Mouse (Mus musculus): Measurements from ENCODE around the gene Rps6ka4. TPM values are rescaled to one million over a fixed set of nuclear protein-coding genes. Genes with fewer than 3 reads are reported as not detected.
A peak's percentile ranks its signal among the peaks of the same experiment; 100 is the strongest.

Rps6ka4 gene
- polyA plus RNA-seq (2012; rRNA removed) (3.0 and 3.1 TPM in 2 replicates), polyA plus RNA-seq (2014; fragmentation: Nextera tagmentation; extraction: Ambion mirVana) (4.3 and 5.4 TPM in 2 replicates)

- H3K9me3 ChIP-seq (ENCODE audit: control insufficient read depth, low read length): no peaks in the 10 kb centered on the region
- no peaks in the 10 kb centered on the region for H3K36me3 ChIP-seq (replicated peaks; ENCODE audit: control insufficient read depth, insufficient read depth, low read depth)
- no peaks in the 10 kb centered on the region; the same call in 1 of the 2 replicates for H3K27me3 ChIP-seq (ENCODE audit: control insufficient read depth, insufficient read depth, low read length)
- TF ChIP-seq EP300 (IDR thresholded peaks at IDR 0.05; ENCODE audit: low read depth) (no peak), CTCF (IDR thresholded peaks at IDR 0.05; ENCODE audit: low read depth) (no peak)
- H3K4me2 ChIP-seq (ENCODE audit: low read depth): peak within 1 kb of the TSS; percentile 92
- H3K9ac ChIP-seq (replicated peaks): peak within 1 kb of the TSS; percentile 55
- peaks cover 3 to 4% of the 10 kb centered on the region in 2 experiments; a peak in 2 of 4 replicates for H3K4me1 ChIP-seq (replicated peaks; ENCODE audit: control insufficient read depth in 2 of 2, insufficient read depth in 2 of 2, low read length in 1 of 2)
- 2% methylated on average over 44 of the region's 44 CpGs for WGBS (ENCODE audit: insufficient replicate concordance)
- ATAC-seq (ENCODE audit: insufficient read depth) (peak; percentile 79), DNase-seq (ENCODE audit: low read depth in 3 of 3, low spot score in 3 of 3) (peak in 1 of 3 experiments; percentile 24)
- H3K4me3 ChIP-seq (ENCODE audit: insufficient read depth in 1 of 2, low read depth in 2 of 2, low read length in 2 of 2): peak within 1 kb of the TSS; percentile 60 to 68
- H3K27ac ChIP-seq: no peak within 1 kb of the TSS
Measured at GRCm38 (mm10) chr19:6840475-6841291, at the start of gene Rps6ka4. TSS of gene Rps6ka4 (minus strand) at chr19:6840636.

DNA sequence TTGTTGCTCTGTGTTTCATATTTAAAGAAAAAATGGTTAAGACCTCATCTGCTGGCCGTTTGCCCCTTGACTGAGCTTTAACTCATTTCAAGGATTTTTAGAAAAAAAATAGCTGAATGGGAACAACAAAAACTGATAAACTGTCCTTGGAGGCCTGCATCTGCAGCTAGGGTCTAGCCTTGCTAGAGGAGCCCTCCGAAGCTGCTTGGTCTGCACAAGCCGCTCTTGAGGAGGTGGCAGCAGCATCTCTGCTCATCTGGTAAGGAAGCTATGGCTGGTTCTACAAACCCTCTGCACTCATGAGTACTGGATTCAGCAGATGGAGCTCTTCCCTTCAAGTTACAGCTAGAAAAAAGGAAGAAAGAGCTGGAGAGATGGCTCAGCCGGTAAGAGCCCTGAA, 37.5 kb upstream of the Rps6ka4 start:
- H3K9me3 ChIP-seq (ENCODE audit: control insufficient read depth, low read length): no peaks in the 10 kb centered on the region
- H3K27me3 ChIP-seq (ENCODE audit: control insufficient read depth, insufficient read depth, low read length): no peaks in the 10 kb centered on the region
- H3K4me1 ChIP-seq (replicated peaks; ENCODE audit: control insufficient read depth in 2 of 2, insufficient read depth in 2 of 2, low read length in 1 of 2): no peaks in the 10 kb centered on the region
- no peaks in the 10 kb centered on the region for H3K36me3 ChIP-seq (replicated peaks; ENCODE audit: control insufficient read depth, insufficient read depth, low read depth)
- WGBS (ENCODE audit: insufficient replicate concordance): 63% methylated on average over 4 of the region's 4 CpGs
- TF ChIP-seq CTCF (IDR thresholded peaks at IDR 0.05; ENCODE audit: low read depth) (no peak), EP300 (IDR thresholded peaks at IDR 0.05; ENCODE audit: low read depth) (no peak)
- H3K27ac ChIP-seq: no peak overlapping the region
- no peak overlapping the region for H3K4me2 ChIP-seq (ENCODE audit: low read depth)
- DNase-seq (ENCODE audit: low read depth in 3 of 3, low spot score in 3 of 3) (no peak), ATAC-seq (ENCODE audit: insufficient read depth) (no peak)
- no peak overlapping the region for H3K4me3 ChIP-seq (ENCODE audit: insufficient read depth in 1 of 2, low read depth in 2 of 2, low read length in 2 of 2)
- H3K9ac ChIP-seq (replicated peaks): no peak overlapping the region

DNA sequence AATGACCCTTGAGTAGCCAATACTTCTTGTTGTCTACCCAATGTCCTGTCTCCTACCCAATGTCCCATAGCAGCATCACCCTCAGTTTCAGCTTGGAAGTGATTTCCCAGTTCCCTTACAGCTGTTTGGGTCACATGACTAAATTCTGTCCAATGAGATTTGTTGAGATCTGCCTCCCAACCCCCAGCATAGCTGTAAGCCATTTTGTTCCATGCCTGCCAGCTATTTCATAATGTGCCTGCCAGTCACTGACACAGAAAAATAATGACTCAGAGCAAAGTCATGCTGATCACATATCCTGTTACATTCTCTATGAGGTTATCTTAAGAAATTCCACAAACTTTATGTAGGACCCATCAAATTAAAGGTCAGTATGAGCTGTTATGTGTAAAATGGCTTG, 36.4 kb upstream of the Rps6ka4 start:
- Histone ChIP-seq H3K4me3 (ENCODE audit: insufficient read depth in 1 of 2, low read depth in 2 of 2, low read length in 2 of 2) (no peak overlapping the region), H3K9ac (replicated peaks) (no peak overlapping the region), H3K4me1 (replicated peaks; ENCODE audit: control insufficient read depth in 2 of 2, insufficient read depth in 2 of 2, low read length in 1 of 2) (0 out of 4 replicates have a peak, but pooled peaks cover 0 to under 1% of the 10 kb centered on the region in 2 experiments), H3K27ac (no peak overlapping the region), H3K27me3 (ENCODE audit: control insufficient read depth, insufficient read depth, low read length) (no peaks in the 10 kb centered on the region), H3K36me3 (replicated peaks; ENCODE audit: control insufficient read depth, insufficient read depth, low read depth) (no peaks in the 10 kb centered on the region), H3K9me3 (ENCODE audit: control insufficient read depth, low read length) (no peaks in the 10 kb centered on the region), H3K4me2 (ENCODE audit: low read depth) (no peak overlapping the region)
- no peak for TF ChIP-seq EP300 (IDR thresholded peaks at IDR 0.05; ENCODE audit: low read depth)
- no peak for TF ChIP-seq CTCF (IDR thresholded peaks at IDR 0.05; ENCODE audit: low read depth)
- ATAC-seq (ENCODE audit: insufficient read depth) (no peak), DNase-seq (ENCODE audit: low read depth in 3 of 3, low spot score in 3 of 3) (no peak)

DNA sequence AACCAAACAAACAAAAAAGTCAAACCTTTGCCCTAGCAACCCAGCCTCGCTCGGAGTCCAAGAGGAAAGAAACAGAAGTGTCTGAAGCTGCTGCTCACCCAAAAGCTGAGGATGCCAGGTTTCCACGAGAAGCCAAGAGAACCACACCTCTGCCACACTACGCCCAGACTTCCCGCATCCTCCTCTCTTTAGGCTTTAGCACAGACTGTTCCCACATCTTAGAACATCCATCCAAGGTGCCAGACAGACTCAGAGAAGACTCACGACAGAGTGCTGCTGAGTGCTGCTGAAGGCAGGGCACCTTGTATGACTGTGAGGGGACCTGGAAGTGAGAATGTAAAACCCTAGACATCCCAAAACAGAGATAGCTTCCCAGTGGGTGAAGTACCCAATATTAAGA, 35.4 kb upstream of the Rps6ka4 start:
- Histone ChIP-seq H3K27me3 (ENCODE audit: control insufficient read depth, insufficient read depth, low read length) (no peaks in the 10 kb centered on the region), H3K9me3 (ENCODE audit: control insufficient read depth, low read length) (no peaks in the 10 kb centered on the region), H3K9ac (replicated peaks) (no peak overlapping the region), H3K4me3 (ENCODE audit: insufficient read depth in 1 of 2, low read depth in 2 of 2, low read length in 2 of 2) (no peak overlapping the region), H3K4me1 (replicated peaks; ENCODE audit: control insufficient read depth in 2 of 2, insufficient read depth in 2 of 2, low read length in 1 of 2) (peaks cover 2 to 8% of the 10 kb centered on the region in 2 experiments; a peak in 2 of 4 replicates), H3K27ac (no peak overlapping the region), H3K36me3 (replicated peaks; ENCODE audit: control insufficient read depth, insufficient read depth, low read depth) (no peaks in the 10 kb centered on the region), H3K4me2 (ENCODE audit: low read depth) (no peak overlapping the region)
- TF ChIP-seq CTCF (IDR thresholded peaks at IDR 0.05; ENCODE audit: low read depth) (no peak), EP300 (IDR thresholded peaks at IDR 0.05; ENCODE audit: low read depth) (no peak)
- WGBS (ENCODE audit: insufficient replicate concordance): 70% methylated on average over 6 of the region's 6 CpGs
- DNase-seq (ENCODE audit: low read depth in 3 of 3, low spot score in 3 of 3) (no peak), ATAC-seq (ENCODE audit: insufficient read depth) (no peak)

DNA sequence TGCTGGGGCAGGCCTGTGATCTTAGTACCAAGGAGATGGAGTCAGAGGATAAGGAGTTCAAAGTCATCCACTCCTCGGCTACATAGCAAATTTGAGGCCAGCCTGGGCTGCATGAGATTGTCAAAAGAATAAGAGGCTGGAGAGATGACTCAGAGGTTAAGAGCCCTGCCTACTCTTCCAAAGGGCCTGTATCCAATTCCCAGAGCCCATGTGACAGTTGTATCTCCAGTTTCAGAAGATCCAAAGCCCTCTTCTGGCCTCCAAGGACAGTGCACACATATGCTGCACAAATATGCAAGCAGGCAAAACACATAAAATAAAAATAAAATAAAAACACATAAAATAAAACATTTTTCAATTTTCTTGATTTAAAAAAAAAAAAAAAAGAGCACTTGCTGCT, 33.8 kb upstream of the Rps6ka4 start:
- ATAC-seq (ENCODE audit: insufficient read depth): no peak
- TF ChIP-seq CTCF (IDR thresholded peaks at IDR 0.05; ENCODE audit: low read depth) (no peak), EP300 (IDR thresholded peaks at IDR 0.05; ENCODE audit: low read depth) (no peak)
- DNase-seq (ENCODE audit: low read depth in 3 of 3, low spot score in 3 of 3): no peak
- no peak overlapping the region for H3K9ac ChIP-seq (replicated peaks)
- H3K36me3 ChIP-seq (replicated peaks; ENCODE audit: control insufficient read depth, insufficient read depth, low read depth): no peaks in the 10 kb centered on the region
- H3K9me3 ChIP-seq (ENCODE audit: control insufficient read depth, low read length): no peaks in the 10 kb centered on the region
- H3K4me3 ChIP-seq (ENCODE audit: insufficient read depth in 1 of 2, low read depth in 2 of 2, low read length in 2 of 2): no peak overlapping the region
- no peak overlapping the region for H3K27ac ChIP-seq
- no peak overlapping the region for H3K4me2 ChIP-seq (ENCODE audit: low read depth)
- WGBS (ENCODE audit: insufficient replicate concordance): 44% methylated on average over 1 of the region's 1 CpGs
- H3K27me3 ChIP-seq (ENCODE audit: control insufficient read depth, insufficient read depth, low read length): no peaks in the 10 kb centered on the region
- peaks cover 2 to 9% of the 10 kb centered on the region in 2 experiments; a peak in 2 of 4 replicates for H3K4me1 ChIP-seq (replicated peaks; ENCODE audit: control insufficient read depth in 2 of 2, insufficient read depth in 2 of 2, low read length in 1 of 2)
